Comparison of ENCODE assay signal across 11 mouse cellular contexts in the genomic region with DNA sequence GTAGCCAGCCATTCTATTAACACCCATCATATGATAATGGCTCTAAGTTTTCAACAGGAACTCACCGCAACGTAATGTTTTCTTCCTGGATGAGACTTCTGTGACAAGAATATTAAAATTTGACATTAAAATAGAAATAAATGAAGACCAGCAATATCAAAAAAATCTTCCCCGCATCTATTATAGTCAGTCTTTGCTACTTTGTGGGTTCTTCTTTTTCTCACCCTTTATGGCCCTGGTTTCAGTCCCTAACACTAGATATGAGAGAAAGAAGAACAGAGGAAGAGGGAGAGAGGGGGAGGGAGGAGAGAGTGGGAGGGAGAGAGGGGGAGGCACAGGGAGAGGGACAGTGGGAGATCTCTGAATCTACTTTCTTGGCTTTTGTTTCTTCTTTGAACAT. TPM values are rescaled to one million over a fixed set of nuclear protein-coding genes. Genes with fewer than 3 reads are reported as not detected.
DNase-seq lines count a peak whose midpoint lies in the region; ATAC-seq and TF ChIP-seq lines count a peak whose summit lies in the region.
"Had no signal": no experiment of that assay in that cellular context is flagged by ENCODE, and none has a peak within 500 bp of the region (broad histone marks: within the 10 kb centered on the region; RNA-seq: fewer than 3 reads in every experiment).

A gene (minus strand): TSS at position 101 of the 400 bp plus-strand sequence.

- ATAC-seq in lung, embryonic 15.5 days (ENCODE audit: borderline replicate concordance, extremely low read depth, low FRiP score, low TSS enrichment): no peak
- ATAC-seq in limb, embryonic 14.5 days (ENCODE audit: low FRiP score, low read depth): no peak
- ATAC-seq: forebrain, embryonic 15.5 days had no signal

- no peak for TF ChIP-seq CTCF in heart, adult 2 months (IDR thresholded peaks at IDR 0.05)

- no peak for DNase-seq in heart, adult 2 months
- no peak for DNase-seq in heart, adult 9 months (ENCODE audit: low spot score in 2 of 2)
- no peak for DNase-seq in lung, adult 18-20 months
- DNase-seq in gastrocnemius, postnatal 25 days: no peak
- no peak for DNase-seq in limb, embryonic 14.5 days (ENCODE audit: low spot score)
- no peak for DNase-seq in cerebellum, postnatal 25 days
- no peak for DNase-seq in adipocyte (ENCODE audit: low spot score)
- DNase-seq: cerebellum, adult 18-20 months; kidney, postnatal 14 days had no signal

- no peaks in the 10 kb centered on the region for H3K9me3 ChIP-seq in lung, embryonic 15.5 days
- no peaks in the 10 kb centered on the region for H3K9me3 ChIP-seq in limb, embryonic 14.5 days (ENCODE audit: control insufficient read depth, low read length)
- H3K9me3 ChIP-seq: forebrain, embryonic 15.5 days had no signal

- intact Hi-C loops in heart, adult 2 months (cut with DNase I): loop anchor here (5.0 to 10.0 kb wide), 3 partner anchors 33 to 485 kb away; no protein-coding TSS in a partner anchor

- no peak within 1 kb of the TSS for H3K4me3 ChIP-seq in heart, adult 2 months
- H3K4me3 ChIP-seq in lung, embryonic 15.5 days: no peak within 1 kb of the TSS
- H3K4me3 ChIP-seq in limb, embryonic 14.5 days (replicated peaks; ENCODE audit: low read length): no peak within 1 kb of the TSS
- H3K4me3 ChIP-seq: forebrain, embryonic 15.5 days had no signal

- H3K9ac ChIP-seq in heart, adult 2 months (ENCODE audit: low read depth, low read length): no peak within 1 kb of the TSS
- no peak within 1 kb of the TSS for H3K9ac ChIP-seq in lung, embryonic 15.5 days
- no peak within 1 kb of the TSS for H3K9ac ChIP-seq in limb, embryonic 14.5 days (ENCODE audit: low read depth, low read length, severe bottlenecking)
- H3K9ac ChIP-seq: forebrain, embryonic 15.5 days had no signal

- no peak for TF ChIP-seq EP300 in heart, adult 2 months (IDR thresholded peaks at IDR 0.05; ENCODE audit: insufficient read depth, low read depth, low read length)

- no peaks in the 10 kb centered on the region; the same call in 1 of the 2 replicates for H3K36me3 ChIP-seq in heart, adult 2 months (ENCODE audit: control insufficient read depth, insufficient read depth, low read length)
- H3K36me3 ChIP-seq in lung, embryonic 15.5 days: no peaks in the 10 kb centered on the region
- no peaks in the 10 kb centered on the region for H3K36me3 ChIP-seq in limb, embryonic 14.5 days (ENCODE audit: control insufficient read depth, insufficient read depth, low read length)
- H3K36me3 ChIP-seq: forebrain, embryonic 15.5 days had no signal

- H3K27me3 ChIP-seq in heart, adult 2 months (ENCODE audit: control insufficient read depth, insufficient read depth, low read length): no peaks in the 10 kb centered on the region
- no peaks in the 10 kb centered on the region for H3K27me3 ChIP-seq in lung, embryonic 15.5 days
- no peaks in the 10 kb centered on the region for H3K27me3 ChIP-seq in limb, embryonic 14.5 days (ENCODE audit: control insufficient read depth, insufficient read depth, low read length)
- H3K27me3 ChIP-seq: forebrain, embryonic 15.5 days had no signal

- H3K79me2 ChIP-seq in heart, adult 2 months (replicated peaks; ENCODE audit: control insufficient read depth, insufficient read depth, low read length): no peaks in the 10 kb centered on the region

- no peak within 1 kb of the TSS for H3K4me2 ChIP-seq in lung, embryonic 15.5 days
- no peak within 1 kb of the TSS for H3K4me2 ChIP-seq in limb, embryonic 14.5 days (replicated peaks; ENCODE audit: low read depth, low read length, severe bottlenecking)
- H3K4me2 ChIP-seq: forebrain, embryonic 15.5 days had no signal

- no peak within 1 kb of the TSS for H3K27ac ChIP-seq in heart, adult 2 months
- H3K27ac ChIP-seq in lung, embryonic 15.5 days: no peak within 1 kb of the TSS
- no peak within 1 kb of the TSS for H3K27ac ChIP-seq in limb, embryonic 14.5 days (replicated peaks; ENCODE audit: low read depth, low read length)
- H3K27ac ChIP-seq: forebrain, embryonic 15.5 days had no signal

- TF ChIP-seq POLR2A in heart, adult 2 months (IDR thresholded peaks at IDR 0.05; ENCODE audit: insufficient read depth, low read depth, low read length): no peak
- no peak for TF ChIP-seq POLR2A in limb, embryonic 14.5 days (IDR thresholded peaks at IDR 0.05; ENCODE audit: borderline replicate concordance, extremely low read depth, insufficient read depth, insufficient read length)

- H3K4me1 ChIP-seq in heart, adult 2 months (ENCODE audit: control insufficient read depth, insufficient read depth, low read length): 0 out of 2 replicates have a peak, but pooled peaks cover 1% of the 10 kb centered on the region
- peaks cover 6% of the 10 kb centered on the region; the same call in 1 of the 2 replicates for H3K4me1 ChIP-seq in lung, embryonic 15.5 days
- peaks cover 9% of the 10 kb centered on the region; the same call in 1 of the 2 replicates for H3K4me1 ChIP-seq in limb, embryonic 14.5 days (ENCODE audit: control insufficient read depth, insufficient read depth, low read length)

- WGBS in heart, adult 2 months: 96% methylated on average over 3 of the region's 3 CpGs
- WGBS in lung, embryonic 15.5 days: 92% methylated on average over 3 of the region's 3 CpGs
- 93% methylated on average over 3 of the region's 3 CpGs for WGBS in limb, embryonic 14.5 days

RNA-seq across cellular contexts. Expression of the gene that starts here (rescaled TPM):
- 100 to 1,000 TPM in 1 of 2 experiments, 10 to 100 TPM in 1; 88.2 to 105 TPM for total RNA-seq in heart, adult 2 months (2021)
- polyA plus RNA-seq in heart, adult 2 months (2012; rRNA removed): 32.8 and 61.3 TPM in 2 replicates
- polyA plus RNA-seq in lung, embryonic 15.5 days (2015; fragmentation: Nextera tagmentation; extraction: Ambion mirVana): 13.0 and 13.4 TPM in 2 replicates
- 10 to 100 TPM; 54.2 to 72.0 TPM for total RNA-seq in gastrocnemius, postnatal 25 days (2021)
- 13.8 and 14.6 TPM in 2 replicates for polyA plus RNA-seq in limb, embryonic 14.5 days (2012; rRNA removed)
- polyA plus RNA-seq in limb, embryonic 14.5 days (2014; fragmentation: Nextera tagmentation; extraction: Ambion mirVana): 19.3 and 20.5 TPM in 2 replicates
